Mouse (Mus musculus): ENCODE data around the gene Lim2.

DNA sequence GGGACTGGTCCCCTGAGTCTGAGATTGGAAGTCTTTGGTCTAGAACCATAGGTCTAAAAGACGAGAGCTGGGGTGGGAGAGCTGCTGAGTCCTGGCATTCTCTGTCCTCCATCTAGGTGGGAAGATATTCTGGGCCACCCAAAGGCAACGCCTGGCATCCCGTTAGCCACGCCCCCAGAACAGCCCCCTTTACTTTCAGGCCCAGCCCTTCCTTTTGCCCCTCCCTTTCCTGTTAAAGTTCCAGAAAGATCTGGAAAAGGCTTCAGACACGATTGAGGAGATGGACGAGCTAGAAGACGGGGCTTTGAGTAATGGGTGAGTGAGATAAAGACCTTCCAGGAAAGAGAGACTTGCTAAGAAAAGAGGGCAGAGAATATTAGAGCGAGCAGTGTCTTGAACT lies at the start of gene Lim2:
- TF ChIP-seq CTCF (IDR thresholded peaks at IDR 0.05) (no peak), EP300 (IDR thresholded peaks at IDR 0.05; ENCODE audit: insufficient read depth, low read depth, low read length) (no peak)

Data from heart, adult 2 months (tissue).